Mouse (Mus musculus) lung, postnatal 0 days (tissue): ENCODE measurements at regions not wholly inside any gene's neighbourhood (a gene's known extent, or its start where the extent isn't known, plus 50 kb on each side); places are given as distances from the start of the nearest gene placed in this dataset.

Experiments used
- CTCF ChIP-seq: IDR thresholded peaks from 2 replicates; pipeline ENCODE4 v1.5.1; 2016; ENCODE audit warnings: antibody characterized with exemption, mild to moderate bottlenecking
- EP300 ChIP-seq: IDR thresholded peaks from 2 replicates; pipeline ENCODE4 v1.6.1; 2016; ENCODE audit warnings: antibody characterized with exemption, mild to moderate bottlenecking, control low read depth

DNA sequence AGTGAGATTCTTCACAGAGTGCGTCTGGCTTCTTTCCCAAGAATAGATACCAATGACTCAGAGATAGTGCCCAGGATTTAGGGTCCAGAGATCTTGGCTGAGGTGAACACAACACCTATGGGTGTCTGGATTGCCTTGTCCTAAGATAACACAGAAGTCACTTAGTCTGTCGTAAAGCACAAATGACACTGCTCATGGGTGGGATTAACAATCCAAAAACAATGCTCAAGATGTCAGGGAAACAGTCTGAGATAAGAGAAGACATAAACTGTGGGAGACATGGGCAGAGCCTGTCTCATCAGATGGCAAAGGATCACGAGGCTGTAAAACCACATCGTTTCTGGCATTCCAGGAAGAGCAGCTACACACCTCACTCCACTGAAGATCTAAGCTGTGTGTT is 79.6 kb upstream of the Helt start:
- TF ChIP-seq CTCF (no peak), EP300 (no peak)
